Mouse (Mus musculus) embryonic facial prominence, embryonic 11.5 days (tissue): ENCODE data around the gene Nfasc. TPM values are rescaled to one million over a fixed set of nuclear protein-coding genes. Genes with fewer than 3 reads are reported as not detected.

Experiments used
- ATAC-seq: fragments of 200-750 bp; cut with Nextera tagmentation; replicated peaks from 2 replicates; pipeline ENCODE4 v1.8.0; 2017; ENCODE audit warnings: low read depth; ENCODE audit not compliant: insufficient number of reproducible peaks, low FRiP score, low TSS enrichment
- DNase-seq: peaks from one replicate; pipeline ENCODE4 v3.0.0-alpha.2; 2015; ENCODE audit warnings: low spot score
- H3K27ac ChIP-seq: fragments of 300-500 bp; sonication (generic); replicated peaks from 2 replicates; pipeline ENCODE4 v1.5.1; 2014; ENCODE audit warnings: mild to moderate bottlenecking, low read depth, low read length, control low read depth
- H3K27me3 ChIP-seq: fragments of 300-500 bp; sonication (generic); 2 replicates; pipeline ENCODE4 v1.6.1; 2014; ENCODE audit warnings: mild to moderate bottlenecking, low read length, moderate library complexity, mixed read lengths; ENCODE audit not compliant: control insufficient read depth, insufficient read depth
- H3K36me3 ChIP-seq: fragments of 300-500 bp; sonication (generic); replicated peaks from 2 replicates; pipeline ENCODE4 v1.6.1; 2014; ENCODE audit warnings: low read depth, mild to moderate bottlenecking, low read length, moderate library complexity, mixed read lengths; ENCODE audit not compliant: control insufficient read depth, insufficient read depth
- H3K4me1 ChIP-seq: fragments of 300-500 bp; sonication (generic); 2 replicates; pipeline ENCODE4 v1.6.1; 2014; ENCODE audit warnings: low read length, mixed read lengths; ENCODE audit not compliant: control insufficient read depth, insufficient read depth
- H3K4me2 ChIP-seq: fragments of 300-500 bp; sonication (generic); 2 replicates; pipeline ENCODE4 v1.6.1; 2014; ENCODE audit warnings: low read depth, mild to moderate bottlenecking, control low read depth, low read length, moderate library complexity
- H3K4me3 ChIP-seq: fragments of 300-500 bp; sonication (generic); 2 replicates; pipeline ENCODE4 v1.5.1; 2014; ENCODE audit warnings: low read depth, low read length, control low read depth
- H3K9ac ChIP-seq: fragments of 300-500 bp; sonication (generic); replicated peaks from 2 replicates; pipeline ENCODE4 v1.6.1; 2014; ENCODE audit warnings: mild to moderate bottlenecking, control low read depth, low read length
- H3K9me3 ChIP-seq: fragments of 300-500 bp; sonication (generic); replicated peaks from 2 replicates; pipeline ENCODE4 v1.6.1; 2016; ENCODE audit warnings: mild to moderate bottlenecking, low read length, inconsistent platforms, mixed read lengths; ENCODE audit not compliant: control insufficient read depth
- WGBS: fragments of 180-500 bp; shearing (Covaris S2); extraction: QIAGEN DNeasy Blood & Tissue Kit; methylation state at CpG from one replicate; pipeline ENCODE4 v1.1.7; 2014; 5-methylcytosine and 5-hydroxymethylcytosine counted together
- polyA plus RNA-seq: library from polyadenylated mRNA; unstranded; fragments of >200 nt; fragmentation: Nextera tagmentation; extraction: Ambion mirVana; gene quantifications from 2 replicates; pipeline ENCODE4 v1.2.1, GENCODE M21; 2014

Nfasc gene
- polyA plus RNA-seq, 1 experiment from 2014 or later, result 3.6 TPM

- 72% methylated on average over 3 of the region's 3 CpGs for WGBS
- H3K4me1 ChIP-seq, result no peaks in the 10 kb centered on the region
- H3K4me3 ChIP-seq, result no peak overlapping the region
- ATAC-seq (no peak), DNase-seq (no peak)
- H3K4me2 ChIP-seq, result no peak overlapping the region
- H3K9me3 ChIP-seq, result no peaks in the 10 kb centered on the region
- no peak overlapping the region for H3K27ac ChIP-seq
- H3K9ac ChIP-seq, result no peak overlapping the region
- no peaks in the 10 kb centered on the region for H3K36me3 ChIP-seq
- H3K27me3 ChIP-seq, result no peaks in the 10 kb centered on the region
These were observed 28.0 kb upstream of the Nfasc start for GRCm38 (mm10) chr1:132769559-132769958.

GRCm38 (mm10) chr1:132767422-132767821 lies 25.8 kb upstream of the Nfasc start:
- ATAC-seq (no peak), DNase-seq (no peak)
- Histone ChIP-seq H3K4me2 (no peak overlapping the region), H3K36me3 (no peaks in the 10 kb centered on the region), H3K9ac (no peak overlapping the region), H3K4me1 (no peaks in the 10 kb centered on the region), H3K27ac (no peak overlapping the region), H3K9me3 (no peaks in the 10 kb centered on the region), H3K4me3 (no peak overlapping the region), H3K27me3 (no peaks in the 10 kb centered on the region)
- WGBS, result 91% methylated on average over 7 of the region's 7 CpGs

GRCm38 (mm10) chr1:132765887-132766651 lies 24.5 kb upstream of the Nfasc start:
- no peak overlapping the region for H3K4me3 ChIP-seq
- no peak overlapping the region for H3K9ac ChIP-seq
- peak; percentile 18 for DNase-seq

GRCm38 (mm10) chr1:132765222-132765621 lies 23.6 kb upstream of the Nfasc start:
- ATAC-seq (0 out of 2 replicates have a peak, but pooled peaks have one; percentile 40), DNase-seq (no peak)
- no peaks in the 10 kb centered on the region for H3K4me1 ChIP-seq
- H3K4me2 ChIP-seq, result no peak overlapping the region
- H3K27ac ChIP-seq, result no peak overlapping the region
- no peaks in the 10 kb centered on the region for H3K27me3 ChIP-seq
- no peak overlapping the region for H3K4me3 ChIP-seq
- 77% methylated on average over 10 of the region's 10 CpGs for WGBS
- no peaks in the 10 kb centered on the region for H3K9me3 ChIP-seq
- no peaks in the 10 kb centered on the region for H3K36me3 ChIP-seq
- H3K9ac ChIP-seq, result no peak overlapping the region

More at GRCm38 (mm10) chr1:132765887-132766651, 24.5 kb upstream of the Nfasc start:
- peak; percentile 74; the same call in 1 of the 2 replicates for ATAC-seq
- Histone ChIP-seq H3K27me3 (no peaks in the 10 kb centered on the region), H3K9me3 (no peaks in the 10 kb centered on the region), H3K4me1 (no peaks in the 10 kb centered on the region), H3K36me3 (no peaks in the 10 kb centered on the region), H3K27ac (no peak overlapping the region), H3K4me2 (0 out of 2 replicates have a peak overlapping the region, but pooled peaks have one; percentile 16)
- 47% methylated on average over 16 of the region's 16 CpGs for WGBS

- WGBS, result 67% methylated on average over 6 of the region's 6 CpGs
- Histone ChIP-seq H3K36me3 (no peaks in the 10 kb centered on the region), H3K4me1 (no peaks in the 10 kb centered on the region), H3K9me3 (no peaks in the 10 kb centered on the region), H3K27me3 (no peaks in the 10 kb centered on the region), H3K27ac (no peak overlapping the region), H3K9ac (no peak overlapping the region), H3K4me2 (no peak overlapping the region), H3K4me3 (no peak overlapping the region)
- ATAC-seq (no peak), DNase-seq (no peak)
These were observed 17.8 kb upstream of the Nfasc start for GRCm38 (mm10) chr1:132759390-132759789.

- peak overlapping the region; percentile 39 for H3K4me2 ChIP-seq
- DNase-seq, result peak; percentile 87
- WGBS, result 10% methylated on average over 24 of the region's 24 CpGs
These were observed 17.2 kb upstream of the Nfasc start for GRCm38 (mm10) chr1:132758656-132759370.

GRCm38 (mm10) chr1:132755211-132755610 lies 13.6 kb upstream of the Nfasc start:
- Histone ChIP-seq H3K27me3 (no peaks in the 10 kb centered on the region), H3K36me3 (no peaks in the 10 kb centered on the region), H3K9me3 (no peaks in the 10 kb centered on the region), H3K4me2 (no peak overlapping the region), H3K4me3 (no peak overlapping the region), H3K27ac (no peak overlapping the region), H3K4me1 (no peaks in the 10 kb centered on the region), H3K9ac (no peak overlapping the region)
- peak; percentile 25 for DNase-seq
- ATAC-seq, result no peak
- WGBS, result 59% methylated on average over 4 of the region's 4 CpGs

More at GRCm38 (mm10) chr1:132758656-132759370, 17.2 kb upstream of the Nfasc start:
- H3K9ac ChIP-seq, result no peak overlapping the region
- H3K4me3 ChIP-seq, result 0 out of 2 replicates have a peak overlapping the region, but pooled peaks have one; percentile 2
- peak; percentile 72 for ATAC-seq
- H3K9me3 ChIP-seq, result no peaks in the 10 kb centered on the region
- no peaks in the 10 kb centered on the region for H3K4me1 ChIP-seq
- no peaks in the 10 kb centered on the region for H3K36me3 ChIP-seq
- H3K27me3 ChIP-seq, result no peaks in the 10 kb centered on the region
- H3K27ac ChIP-seq, result no peak overlapping the region
